Mouse (Mus musculus): ENCODE measurements around the gene Eml6.
"Not testable (repeated sequence)": the region's sequence is repeated elsewhere in the genome, so short reads cannot be mapped to it uniquely, and the experiment has no call there.

Gene Eml6

GRCm38 (mm10) chr11:29788921-29789638 is 236.8 kb downstream of the Eml6 start:
- peak; percentile 87 for DNase-seq (ENCODE audit: low spot score)

- no peak for DNase-seq (ENCODE audit: low spot score)
Measured at GRCm38 (mm10) chr11:29788499-29788898, 237.3 kb downstream of the Eml6 start.

GRCm38 (mm10) chr11:29787473-29787872 is 238.4 kb downstream of the Eml6 start:
- no peak for DNase-seq (ENCODE audit: low spot score)

GRCm38 (mm10) chr11:29786583-29787219 is 239.1 kb downstream of the Eml6 start:
- DNase-seq (ENCODE audit: low spot score), result no peak

GRCm38 (mm10) chr11:29779409-29780026 is 246.3 kb downstream of the Eml6 start:
- no peak for DNase-seq (ENCODE audit: low spot score)

- no peak for DNase-seq (ENCODE audit: low spot score)
Measured at GRCm38 (mm10) chr11:29778936-29779335, 246.9 kb downstream of the Eml6 start.

GRCm38 (mm10) chr11:29777964-29778363 is 247.9 kb downstream of the Eml6 start:
- no peak for DNase-seq (ENCODE audit: low spot score)

- DNase-seq (ENCODE audit: low spot score), result no peak
Measured at GRCm38 (mm10) chr11:29774760-29775159, 251.1 kb downstream of the Eml6 start.

- DNase-seq (ENCODE audit: low spot score), result no peak
Measured at GRCm38 (mm10) chr11:29774296-29774695, 251.5 kb downstream of the Eml6 start.

GRCm38 (mm10) chr11:29772279-29772678 is 253.6 kb downstream of the Eml6 start:
- no peak for DNase-seq (ENCODE audit: low spot score)

GRCm38 (mm10) chr11:29770666-29771400 is 255.0 kb downstream of the Eml6 start:
- DNase-seq (ENCODE audit: low spot score), result no peak

GRCm38 (mm10) chr11:29768523-29768922 is 257.3 kb downstream of the Eml6 start:
- no peak for DNase-seq (ENCODE audit: low spot score)

- no peak for DNase-seq (ENCODE audit: low spot score)
Measured at GRCm38 (mm10) chr11:29766313-29766982, 259.4 kb downstream of the Eml6 start.

- no peak for DNase-seq (ENCODE audit: low spot score)
Measured at GRCm38 (mm10) chr11:29765063-29765462, 260.8 kb downstream of the Eml6 start.

- no peak for DNase-seq (ENCODE audit: low spot score)
Measured at GRCm38 (mm10) chr11:29762768-29763167, 263.1 kb downstream of the Eml6 start.

- no peak for DNase-seq (ENCODE audit: low spot score)
Measured at GRCm38 (mm10) chr11:29761387-29761786, 264.4 kb downstream of the Eml6 start.

- no peak for DNase-seq (ENCODE audit: low spot score)
Measured at GRCm38 (mm10) chr11:29758617-29759016, 267.2 kb downstream of the Eml6 start.

- DNase-seq (ENCODE audit: low spot score), result not testable (repeated sequence)
Measured at GRCm38 (mm10) chr11:29756007-29756406, 269.8 kb downstream of the Eml6 start.

- DNase-seq (ENCODE audit: low spot score), result no peak
Measured at GRCm38 (mm10) chr11:29751648-29752611, 273.9 kb downstream of the Eml6 start.

GRCm38 (mm10) chr11:29751013-29751412 is 274.8 kb downstream of the Eml6 start:
- DNase-seq (ENCODE audit: low spot score), result no peak

GRCm38 (mm10) chr11:29749468-29749829 is 276.4 kb downstream of the Eml6 start:
- DNase-seq (ENCODE audit: low spot score), result no peak

Measured in layer of hippocampus, adult 9-10 months (tissue).